Comparison of ENCODE assay signal across 11 mouse cellular contexts in the genomic region with DNA sequence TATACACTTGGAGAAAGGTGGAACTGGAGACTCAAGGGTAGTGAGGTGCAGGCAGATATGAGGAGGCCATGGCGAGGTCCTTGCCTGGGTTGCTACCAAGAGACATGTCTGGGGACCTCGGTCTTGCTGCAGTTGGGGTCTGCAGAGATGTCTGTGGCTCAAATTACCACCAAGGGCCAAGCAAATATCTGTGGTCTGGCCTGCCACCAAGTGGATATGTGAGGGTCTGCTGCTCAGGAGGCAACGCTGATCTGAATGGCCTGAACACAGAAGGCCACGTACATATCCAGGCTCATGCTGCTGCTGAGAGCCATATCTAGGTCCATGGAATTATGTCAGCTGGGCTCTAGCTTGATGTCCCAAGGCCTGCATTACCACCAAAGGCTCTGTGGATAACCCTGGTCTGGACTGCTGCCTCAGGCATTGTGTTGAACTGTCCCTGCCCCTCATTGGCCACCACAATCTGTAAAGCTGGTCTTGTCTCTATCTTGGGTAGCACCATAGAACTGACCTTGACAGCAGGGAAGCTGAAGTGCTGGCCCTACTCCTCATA.
DNase-seq lines count a peak whose midpoint lies in the region; ATAC-seq and TF ChIP-seq lines count a peak whose summit lies in the region.
"Had no signal": no experiment of that assay in that cellular context is flagged by ENCODE, and none has a peak within 500 bp of the region (broad histone marks: within the 10 kb centered on the region; RNA-seq: fewer than 3 reads in every experiment).

No protein-coding gene starts in this region.

- H3K27me3 ChIP-seq in heart, embryonic 10.5 days (ENCODE audit: insufficient read depth, poor library complexity, severe bottlenecking), result no peaks in the 10 kb centered on the region
- no peaks in the 10 kb centered on the region for H3K27me3 ChIP-seq in G1E (ENCODE audit: insufficient read depth, low read length)
- H3K27me3 ChIP-seq in limb, embryonic 13.5 days, result no peaks in the 10 kb centered on the region
- H3K27me3 ChIP-seq: neural tube, embryonic 13.5 days had no signal

- no peaks in the 10 kb centered on the region for H3K36me3 ChIP-seq in heart, embryonic 10.5 days
- no peaks in the 10 kb centered on the region for H3K36me3 ChIP-seq in G1E (replicated peaks)
- no peaks in the 10 kb centered on the region for H3K36me3 ChIP-seq in limb, embryonic 13.5 days
- H3K36me3 ChIP-seq: neural tube, embryonic 13.5 days had no signal

- H3K4me3 ChIP-seq in heart, embryonic 10.5 days, result no peak overlapping the region
- no peak overlapping the region for H3K4me3 ChIP-seq in G1E (ENCODE audit: low read depth, low read length)
- H3K4me3 ChIP-seq in limb, embryonic 13.5 days, result no peak overlapping the region
- H3K4me3 ChIP-seq: neural tube, embryonic 13.5 days had no signal

- intact Hi-C loops in heart, postnatal 36 days (cut with DNase I), result no loop called here

- WGBS in heart, embryonic 10.5 days, result 81% methylated on average over 4 of the region's 4 CpGs
- WGBS in limb, embryonic 13.5 days, result 79% methylated on average over 4 of the region's 4 CpGs

- no peaks in the 10 kb centered on the region for H3K4me1 ChIP-seq in heart, embryonic 10.5 days
- no peaks in the 10 kb centered on the region for H3K4me1 ChIP-seq in G1E (ENCODE audit: insufficient read depth, low read depth, low read length)
- peaks cover 5% of the 10 kb centered on the region for H3K4me1 ChIP-seq in limb, embryonic 13.5 days
- H3K4me1 ChIP-seq: neural tube, embryonic 13.5 days had no signal

- no peak for TF ChIP-seq CTCF in G1E (IDR thresholded peaks at IDR 0.05; ENCODE audit: low read depth, low read length)

- DNase-seq in heart, embryonic 10.5 days (ENCODE audit: low spot score), result peak; percentile 68
- no peak for DNase-seq in heart, postnatal 36 days
- peak; percentile 29 to 36 for DNase-seq in kidney, postnatal 4 days
- DNase-seq in kidney, postnatal 25 days, result no peak
- DNase-seq in G1E (ENCODE audit: low spot score), result no peak
- DNase-seq in ovary, postnatal 36 days (ENCODE audit: low spot score), result no peak
- DNase-seq in thymus, postnatal 10 days (ENCODE audit: low spot score in 2 of 2), result no peak
- DNase-seq: cerebellum, adult 9-11 months had no signal

- H3K4me2 ChIP-seq in limb, embryonic 13.5 days (replicated peaks), result no peak overlapping the region
- H3K4me2 ChIP-seq: neural tube, embryonic 13.5 days had no signal

- H3K9ac ChIP-seq in limb, embryonic 13.5 days, result no peak overlapping the region
- H3K9ac ChIP-seq: neural tube, embryonic 13.5 days had no signal

- ATAC-seq in G1E (ENCODE audit: extremely low read depth, insufficient number of reproducible peaks, low FRiP score, poor library complexity, severe bottlenecking), result peak; percentile 4; the same call in 1 of the 2 replicates
- ATAC-seq in limb, embryonic 13.5 days (ENCODE audit: low FRiP score, low read depth), result peak; percentile 67

- H3K9me3 ChIP-seq in heart, embryonic 10.5 days, result no peaks in the 10 kb centered on the region
- peaks cover 5% of the 10 kb centered on the region for H3K9me3 ChIP-seq in G1E (replicated peaks)
- no peaks in the 10 kb centered on the region for H3K9me3 ChIP-seq in limb, embryonic 13.5 days
- H3K9me3 ChIP-seq: neural tube, embryonic 13.5 days had no signal

- no peak overlapping the region for H3K27ac ChIP-seq in heart, embryonic 10.5 days
- no peak overlapping the region for H3K27ac ChIP-seq in limb, embryonic 13.5 days
- H3K27ac ChIP-seq: macrophage; neural tube, embryonic 13.5 days had no signal

Comparison
In these comparisons a context has a peak if more than half of its experiments do, and no peak if none do; other contexts are left out.
1. DNase-seq: peak in heart, embryonic 10.5 days (single experiment) and kidney, postnatal 4 days (2 of 2); none in heart, postnatal 36 days (0 of 2), kidney, postnatal 25 days (0 of 2), G1E (single experiment), ovary, postnatal 36 days (single experiment) and thymus, postnatal 10 days (0 of 2).